Mouse (Mus musculus) Muller cell, postnatal 12 days (primary cell): ENCODE measurements around the gene Fgfr2.

Experiments
- DNase-seq: peaks from one replicate; pipeline ENCODE4 v3.0.0-alpha.2; 2015; ENCODE audit errors: inconsistent ontology term

Gene Fgfr2

DNA sequence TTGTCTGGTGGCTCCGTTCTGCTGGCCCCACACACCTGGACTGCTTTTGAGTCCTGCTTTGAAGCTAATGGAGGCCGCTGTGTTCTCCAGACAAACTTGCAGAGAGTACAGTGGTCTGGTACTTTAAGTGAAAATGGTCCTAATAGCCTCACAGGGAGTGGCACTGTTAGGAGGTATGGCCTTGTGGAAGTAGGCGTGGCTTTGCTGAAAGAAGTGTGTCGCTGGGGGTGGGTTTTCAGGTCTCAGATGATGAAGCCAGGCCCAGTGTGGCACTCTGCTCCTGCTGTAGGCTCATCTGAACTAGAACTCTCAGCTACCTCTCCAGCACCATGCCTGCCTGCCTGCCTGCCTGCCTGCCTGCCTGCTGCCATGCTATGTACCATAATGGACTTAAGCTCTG, 2355.0 kb downstream of the Fgfr2 start:
- no peak for DNase-seq

- no peak for DNase-seq
Observed at GRCm38 (mm10) chr7:130766411-130767170, 2356.6 kb downstream of the Fgfr2 start.

GRCm38 (mm10) chr7:130764160-130764559, 2359.0 kb downstream of the Fgfr2 start:
- no peak for DNase-seq

DNA sequence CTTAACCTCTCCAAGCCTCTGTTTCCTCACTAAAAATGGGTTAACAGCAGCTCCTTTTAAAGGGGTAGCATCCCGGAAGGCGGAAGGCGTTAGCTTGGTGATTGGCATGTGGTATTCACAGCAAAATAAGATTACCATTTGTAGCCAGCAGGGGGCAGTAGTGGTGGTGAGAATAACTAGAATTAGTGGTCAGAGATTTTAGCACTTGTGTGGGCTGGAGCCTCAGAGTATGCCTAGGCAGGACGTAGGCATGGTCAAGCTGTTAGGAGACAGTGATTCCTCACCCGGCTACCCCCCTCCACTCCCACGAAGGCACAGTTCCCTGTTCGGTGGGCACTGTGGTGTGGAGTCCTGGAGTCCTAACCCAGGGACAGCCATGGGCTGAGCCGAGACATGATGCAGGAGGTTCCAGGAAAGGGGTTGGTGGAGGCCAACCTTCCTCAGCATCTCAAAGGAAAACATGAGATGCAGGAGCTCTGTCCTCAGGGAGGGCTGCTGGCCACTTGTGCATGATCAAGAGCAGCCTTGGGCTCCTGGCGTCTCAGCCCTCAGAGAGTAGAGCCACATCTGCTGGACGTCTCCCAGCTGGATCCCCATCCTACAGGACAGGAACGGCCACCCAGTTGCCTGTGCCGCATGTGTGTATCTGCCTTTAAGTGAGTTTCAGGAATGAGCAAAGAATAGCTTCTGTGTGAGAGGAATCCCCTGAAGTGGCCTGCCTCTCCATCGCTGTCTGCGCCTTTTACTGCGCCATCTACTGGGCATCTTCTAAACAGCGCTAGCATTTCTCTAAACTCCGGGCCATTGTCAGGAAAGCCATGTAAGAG, 2360.9 kb downstream of the Fgfr2 start:
- peak; percentile 66 for DNase-seq

DNA sequence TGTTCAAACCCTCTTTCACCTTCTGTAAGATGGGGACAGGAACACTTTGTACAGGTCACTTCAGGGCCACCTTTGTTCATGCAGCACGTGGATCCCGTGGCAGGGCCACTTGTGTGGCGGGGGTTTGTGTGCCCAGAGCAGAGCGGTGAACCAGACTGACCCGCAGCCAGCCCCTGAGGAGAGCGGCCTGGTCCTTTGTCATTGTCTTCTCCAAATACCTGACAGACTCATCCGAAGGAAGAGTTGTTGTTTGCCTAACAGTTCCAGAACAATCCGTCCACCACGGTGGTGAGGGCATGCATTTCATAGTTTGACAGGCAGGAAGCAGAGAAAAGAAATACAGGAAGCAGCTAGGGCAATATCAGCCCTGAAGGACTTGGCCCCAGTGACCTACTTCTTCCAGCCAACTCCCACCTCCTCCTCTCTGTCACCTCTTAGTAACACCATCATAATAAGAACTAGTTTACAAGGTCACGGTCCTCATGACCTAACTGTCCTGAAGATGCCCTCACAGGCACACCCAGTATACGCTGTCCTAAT, 2365.8 kb downstream of the Fgfr2 start:
- DNase-seq = no peak

GRCm38 (mm10) chr7:130756343-130756835, 2366.8 kb downstream of the Fgfr2 start:
- DNase-seq = peak; percentile 56

DNA sequence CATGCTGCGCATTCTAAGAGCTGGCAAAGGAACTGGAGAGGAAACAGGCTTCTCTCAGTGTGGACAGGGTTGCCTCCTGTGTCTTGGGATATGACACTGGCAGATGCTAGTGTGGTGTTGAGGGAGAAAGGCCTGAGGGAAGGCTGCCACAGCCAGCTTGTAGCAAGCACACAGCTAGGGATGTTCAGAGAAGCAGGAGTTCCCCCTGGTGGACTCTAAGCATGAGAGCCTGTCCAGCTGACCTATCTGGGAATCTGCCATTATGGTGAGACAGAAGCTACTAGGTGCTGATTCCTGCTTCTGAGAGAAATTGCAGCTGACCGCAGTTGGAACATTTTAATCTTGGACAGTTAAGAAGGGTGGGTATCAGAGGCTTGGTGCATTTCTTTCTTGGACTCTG, 2368.4 kb downstream of the Fgfr2 start:
- peak; percentile 51 for DNase-seq

DNA sequence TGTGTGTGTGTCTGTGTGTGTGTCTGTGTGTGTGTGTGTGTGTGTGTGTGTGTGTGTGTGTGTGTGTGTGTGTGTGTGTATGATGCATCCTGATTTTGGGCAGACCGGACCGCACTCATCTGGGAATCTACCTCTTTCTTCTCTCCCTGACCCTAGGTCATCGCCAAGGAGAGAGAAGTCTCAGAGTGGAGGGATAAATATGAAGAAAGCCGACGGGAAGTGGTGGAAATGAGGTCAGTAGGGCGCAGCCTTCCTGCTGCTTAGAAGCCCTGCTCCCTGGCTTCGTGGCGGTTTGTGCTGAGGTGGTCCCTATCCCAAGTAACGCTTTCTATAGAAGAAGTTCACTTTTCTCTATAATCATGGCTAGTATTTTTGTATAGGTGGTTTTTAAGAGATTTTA, 2371.5 kb downstream of the Fgfr2 start:
- DNase-seq = no peak

- DNase-seq = peak; percentile 92
Observed at GRCm38 (mm10) chr7:130750752-130751490, 2372.2 kb downstream of the Fgfr2 start.

DNA sequence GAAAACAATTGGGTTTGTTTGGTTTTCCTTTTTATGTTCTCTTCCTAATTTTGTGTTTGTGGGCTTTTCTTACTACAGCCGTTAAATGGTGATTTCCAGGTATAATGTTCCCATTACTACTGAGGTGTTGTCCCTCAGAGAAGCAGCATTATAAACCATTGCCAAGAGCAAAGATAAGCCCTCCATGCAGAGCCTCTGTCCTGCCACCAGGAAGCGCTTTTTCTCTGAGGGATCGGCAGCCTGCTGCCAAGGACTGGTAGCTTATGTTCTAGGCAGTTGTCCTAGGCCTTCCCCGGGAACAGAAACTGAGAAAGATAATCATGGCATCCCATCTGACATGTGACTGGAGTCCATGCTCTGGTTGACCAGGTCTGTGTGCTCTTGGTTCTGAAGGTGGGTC, 2374.0 kb downstream of the Fgfr2 start:
- DNase-seq = no peak

DNA sequence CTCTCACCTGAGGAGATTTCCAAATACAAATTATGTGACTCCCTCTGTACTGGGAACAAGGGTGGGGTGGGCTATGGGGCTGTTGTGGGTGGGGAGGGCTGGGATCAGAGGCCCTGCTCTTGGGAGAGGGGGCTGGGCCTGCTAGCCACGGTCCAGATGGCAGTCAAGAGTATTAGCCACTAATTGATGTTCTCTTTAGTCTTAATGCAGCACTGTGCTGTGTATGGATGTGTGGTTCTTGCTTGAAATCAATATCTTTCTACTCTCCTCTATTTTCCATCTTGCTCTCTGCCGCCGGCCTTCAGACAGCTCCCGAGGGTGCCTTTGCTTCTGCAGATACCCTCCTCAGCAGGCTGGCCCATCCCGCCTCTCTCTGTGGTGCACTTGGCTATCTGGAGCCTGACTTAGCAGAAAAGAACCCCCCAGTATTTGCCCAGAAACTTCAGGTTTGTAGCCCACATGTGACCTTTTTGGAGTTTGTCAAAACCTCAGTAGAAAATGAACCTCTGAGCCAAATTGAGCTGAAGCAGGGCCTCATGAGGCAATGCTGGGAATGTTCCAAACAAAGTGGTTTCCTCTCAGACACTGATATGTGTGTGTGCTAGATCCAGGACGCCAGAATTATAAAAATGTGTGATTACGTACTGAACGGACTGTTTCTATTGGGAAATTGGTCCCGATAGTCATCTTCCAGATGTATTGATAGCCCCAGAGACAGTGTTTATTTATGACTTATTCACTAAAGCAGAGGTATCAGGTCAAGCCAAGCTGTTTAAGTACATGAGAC, 2379.7 kb downstream of the Fgfr2 start:
- DNase-seq = no peak

DNA sequence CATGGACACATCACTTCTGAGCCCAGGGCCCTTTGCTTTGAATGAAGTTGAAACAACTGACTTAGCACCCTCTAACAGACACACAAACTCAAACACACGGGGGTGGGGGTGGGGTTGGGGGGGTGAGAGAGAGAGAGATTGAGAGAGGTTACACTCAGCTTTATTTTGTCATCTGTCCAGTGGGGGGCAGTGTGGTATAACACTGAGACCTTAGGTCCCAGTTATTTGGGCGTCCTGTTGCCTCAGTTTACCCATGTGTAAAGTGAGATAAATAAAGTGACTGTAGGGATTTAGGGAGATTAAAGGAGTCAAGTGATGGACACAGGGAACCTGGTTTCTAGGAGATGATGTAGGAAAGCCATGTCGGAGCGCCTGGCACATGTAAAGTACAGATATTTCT, 2382.1 kb downstream of the Fgfr2 start:
- DNase-seq = no peak

- DNase-seq = no peak
Observed at GRCm38 (mm10) chr7:130734195-130734787, 2388.9 kb downstream of the Fgfr2 start.

DNA sequence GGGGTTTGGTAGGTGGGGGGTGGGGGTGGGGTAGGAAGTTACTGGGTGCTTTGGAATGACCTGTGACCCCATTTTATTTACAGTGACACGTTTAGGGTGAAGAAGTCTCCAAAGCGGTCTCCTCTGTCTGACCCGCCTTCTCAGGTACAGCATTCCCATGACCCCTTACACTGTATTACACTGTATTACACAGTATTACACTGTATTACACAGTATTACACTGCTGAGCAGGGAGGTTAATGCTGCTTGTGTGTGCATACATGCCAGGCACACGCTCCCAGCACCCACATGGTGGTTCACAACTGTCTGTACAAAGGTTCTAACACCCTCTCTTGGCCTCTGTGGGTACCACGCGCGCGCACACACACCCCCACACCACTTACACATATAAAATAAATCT, 2389.7 kb downstream of the Fgfr2 start:
- DNase-seq = no peak

- DNase-seq = no peak
Observed at GRCm38 (mm10) chr7:130732908-130733307, 2390.2 kb downstream of the Fgfr2 start.

GRCm38 (mm10) chr7:130731792-130732191, 2391.4 kb downstream of the Fgfr2 start:
- no peak for DNase-seq

DNA sequence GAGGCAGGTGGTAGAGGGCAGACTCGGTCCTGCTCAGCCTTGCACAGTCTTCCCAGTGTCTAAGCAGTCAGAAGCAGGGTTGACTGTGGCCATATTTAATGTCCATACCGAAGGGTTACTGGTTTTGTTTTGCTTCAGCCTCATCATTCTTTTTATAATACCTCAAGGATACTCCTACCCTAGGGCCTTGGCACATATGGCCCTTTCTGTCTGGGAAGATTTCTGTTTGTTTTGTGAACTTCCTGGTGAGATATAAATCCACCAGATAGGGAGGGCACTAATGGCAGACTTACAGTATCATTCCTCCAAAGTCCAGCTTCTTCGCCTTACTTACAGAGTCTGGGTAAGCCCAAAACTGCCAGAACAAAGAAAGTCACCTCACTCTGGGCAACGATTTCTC, 2395.6 kb downstream of the Fgfr2 start:
- no peak for DNase-seq

DNA sequence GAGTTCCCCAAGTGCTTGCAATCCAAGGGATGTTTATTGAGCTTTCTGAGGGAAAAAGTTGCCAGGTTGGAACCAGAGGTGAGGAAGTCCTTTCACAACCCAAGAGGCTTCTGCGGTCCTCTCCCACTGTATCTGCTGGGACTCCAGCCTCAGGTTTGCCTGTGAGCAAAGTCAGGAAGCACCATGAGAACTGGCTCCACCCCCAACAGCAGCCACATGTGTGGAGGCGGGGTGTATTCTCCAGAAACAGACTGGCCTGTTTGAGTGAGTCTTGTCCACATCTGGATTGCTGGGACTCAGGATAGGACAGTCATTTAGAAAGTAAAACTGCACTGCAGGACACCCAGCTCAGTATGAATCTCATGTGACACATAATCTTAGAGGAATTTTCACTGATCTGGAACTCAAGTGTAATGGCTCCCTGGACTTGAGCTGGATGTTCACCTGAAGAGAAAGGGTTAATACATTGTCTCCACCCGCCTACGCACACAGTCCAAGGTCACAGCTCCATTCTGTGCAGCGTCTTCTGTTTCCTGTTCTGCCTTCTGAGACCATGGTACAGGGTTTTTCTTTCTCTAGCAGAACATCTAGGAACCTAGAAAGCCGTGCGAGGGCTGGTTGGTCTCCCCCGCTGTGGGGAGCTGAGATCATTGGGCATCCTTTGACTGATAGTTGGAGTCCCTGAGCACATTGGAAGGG, 2396.3 kb downstream of the Fgfr2 start:
- DNase-seq = no peak

- no peak for DNase-seq
Observed at GRCm38 (mm10) chr7:130726185-130726584, 2397.0 kb downstream of the Fgfr2 start.
